Mouse (Mus musculus): ENCODE results near the gene Tbc1d2.

Tbc1d2 gene

GRCm38 (mm10) chr4:46650086-46650753 is at the start of gene Tbc1d2:
Gene Tbc1d2, minus strand, starts transcription at chr4:46650209.
- DNase-seq: peak; percentile 95

- peak; percentile 43 to 50 for DNase-seq
These were observed 46.5 kb upstream of the Tbc1d2 start for GRCm38 (mm10) chr4:46696467-46696866.

GRCm38 (mm10) chr4:46690565-46690964 is 40.6 kb upstream of the Tbc1d2 start:
- peak; percentile 86 for DNase-seq

- DNase-seq: no peak
These were observed 40.0 kb upstream of the Tbc1d2 start for GRCm38 (mm10) chr4:46690023-46690420.

GRCm38 (mm10) chr4:46689397-46690022 is 39.5 kb upstream of the Tbc1d2 start:
- peak; percentile 83 to 95 for DNase-seq

GRCm38 (mm10) chr4:46688213-46688832 is 38.3 kb upstream of the Tbc1d2 start:
- DNase-seq: no peak

GRCm38 (mm10) chr4:46684160-46684559 is 34.2 kb upstream of the Tbc1d2 start:
- DNase-seq: peak; percentile 61 to 65

GRCm38 (mm10) chr4:46676646-46677045 is 26.6 kb upstream of the Tbc1d2 start:
- DNase-seq: no peak

GRCm38 (mm10) chr4:46675992-46676391 is 26.0 kb upstream of the Tbc1d2 start:
- no peak for DNase-seq

GRCm38 (mm10) chr4:46675272-46675785 is 25.3 kb upstream of the Tbc1d2 start:
- DNase-seq: no peak

GRCm38 (mm10) chr4:46668620-46669019 is 18.6 kb upstream of the Tbc1d2 start:
- no peak for DNase-seq

- DNase-seq: no peak
These were observed 16.4 kb upstream of the Tbc1d2 start for GRCm38 (mm10) chr4:46666420-46666819.

- no peak for DNase-seq
These were observed 15.4 kb upstream of the Tbc1d2 start for GRCm38 (mm10) chr4:46665371-46665774.

- DNase-seq: no peak
These were observed 14.4 kb upstream of the Tbc1d2 start for GRCm38 (mm10) chr4:46664123-46665009.

GRCm38 (mm10) chr4:46661433-46661832 is 11.4 kb upstream of the Tbc1d2 start:
- DNase-seq: no peak

- peak in 1 of 2 experiments; percentile 20 for DNase-seq
These were observed 8.9 kb upstream of the Tbc1d2 start for GRCm38 (mm10) chr4:46658946-46659345.

GRCm38 (mm10) chr4:46657116-46657515 is 7.1 kb upstream of the Tbc1d2 start:
- DNase-seq: peak; percentile 83 to 89

GRCm38 (mm10) chr4:46655956-46656355 is 5.9 kb upstream of the Tbc1d2 start:
- DNase-seq: no peak

- no peak for DNase-seq
These were observed 5.3 kb upstream of the Tbc1d2 start for GRCm38 (mm10) chr4:46655298-46655697.

- no peak for DNase-seq
These were observed 848 bp downstream of the Tbc1d2 start for GRCm38 (mm10) chr4:46649161-46649560.

GRCm38 (mm10) chr4:46643676-46644112 is 6.3 kb downstream of the Tbc1d2 start:
- no peak for DNase-seq

GRCm38 (mm10) chr4:46642924-46643675 is 6.9 kb downstream of the Tbc1d2 start:
- no peak for DNase-seq
